Mouse (Mus musculus): ENCODE results near the gene Itga8.
A peak's percentile ranks its signal among the peaks of the same experiment; 100 is the strongest.

Itga8 gene

DNA sequence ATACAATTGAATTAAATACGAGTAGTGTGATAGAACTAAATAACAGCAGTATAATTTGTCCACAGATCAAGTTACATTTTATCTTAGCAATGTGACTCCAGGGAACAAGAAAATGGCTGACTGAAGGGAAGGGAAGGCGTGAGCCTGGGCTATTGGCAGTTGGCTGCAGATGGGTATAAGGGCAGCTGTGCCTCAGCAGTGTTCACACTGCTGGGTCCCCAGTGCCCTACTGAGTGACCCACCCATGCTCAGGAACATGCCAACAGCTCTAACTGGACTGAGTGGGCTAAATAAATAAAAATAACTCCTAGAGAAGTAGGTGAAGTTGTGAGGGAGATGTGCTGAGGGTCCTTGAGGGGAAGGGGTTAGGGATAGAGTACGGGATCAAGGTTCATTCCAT is 103.5 kb downstream of the Itga8 start:
- DNase-seq (ENCODE audit: low read depth, low spot score) = no peak

DNA sequence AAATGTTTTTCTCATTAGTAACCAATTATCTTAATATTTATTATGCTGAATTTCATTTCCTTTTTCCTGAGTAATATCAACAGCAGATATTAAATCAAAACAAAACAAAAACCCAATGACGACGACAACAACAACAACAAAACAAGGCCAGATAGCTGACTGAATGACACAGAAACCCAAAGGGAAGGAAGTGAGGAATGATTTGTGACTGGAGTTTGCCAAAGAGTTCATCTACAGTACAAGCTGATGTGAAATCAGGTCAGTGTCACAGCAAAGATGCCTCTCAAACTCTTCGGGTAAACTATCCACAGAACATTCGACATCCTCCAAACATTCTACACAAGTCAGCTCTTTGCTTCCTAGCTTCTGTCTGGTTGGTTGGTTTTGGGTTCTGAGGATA is 104.0 kb downstream of the Itga8 start:
- no peak for DNase-seq (ENCODE audit: low read depth, low spot score)

DNA sequence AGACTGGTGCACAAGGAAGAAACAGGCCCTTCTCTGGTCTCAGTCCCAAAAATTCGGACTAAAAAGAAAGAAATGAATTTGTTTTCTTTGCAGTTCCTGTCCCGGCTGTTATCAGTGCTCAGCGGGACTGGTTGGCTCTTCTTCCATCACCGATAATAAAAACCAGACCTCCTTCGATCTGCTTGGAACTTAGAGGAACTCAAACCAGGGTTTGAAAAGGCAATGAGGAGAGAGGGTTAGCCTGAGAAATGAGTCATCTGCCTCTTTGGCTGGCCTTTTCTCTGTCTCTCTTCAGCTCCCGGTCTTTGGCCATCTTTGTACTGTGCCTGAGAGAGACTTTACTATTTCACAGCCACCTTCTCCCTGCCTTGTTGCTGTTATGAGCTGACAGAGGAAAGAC is 112.7 kb downstream of the Itga8 start:
- DNase-seq (ENCODE audit: low read depth, low spot score) = no peak

DNA sequence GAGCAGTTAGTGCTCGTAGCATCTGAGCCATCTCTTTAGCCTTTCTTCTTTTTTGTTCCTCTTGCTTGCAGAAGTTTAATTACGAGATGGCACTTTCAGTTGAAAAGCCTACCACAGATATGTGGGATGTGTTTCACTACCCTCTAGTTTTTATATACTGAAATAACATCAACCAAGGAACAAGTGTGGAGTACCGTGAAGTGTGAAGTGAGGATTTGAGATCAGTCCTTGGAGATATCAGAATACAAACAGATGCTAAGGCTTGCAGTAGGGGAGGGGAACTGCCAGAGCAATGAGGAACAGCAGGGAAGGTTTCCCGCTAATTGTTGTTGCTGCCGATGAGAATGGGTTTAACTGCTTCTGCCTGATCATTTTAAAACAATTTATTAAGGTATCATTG is 114.1 kb downstream of the Itga8 start:
- no peak for DNase-seq (ENCODE audit: low read depth, low spot score)

DNA sequence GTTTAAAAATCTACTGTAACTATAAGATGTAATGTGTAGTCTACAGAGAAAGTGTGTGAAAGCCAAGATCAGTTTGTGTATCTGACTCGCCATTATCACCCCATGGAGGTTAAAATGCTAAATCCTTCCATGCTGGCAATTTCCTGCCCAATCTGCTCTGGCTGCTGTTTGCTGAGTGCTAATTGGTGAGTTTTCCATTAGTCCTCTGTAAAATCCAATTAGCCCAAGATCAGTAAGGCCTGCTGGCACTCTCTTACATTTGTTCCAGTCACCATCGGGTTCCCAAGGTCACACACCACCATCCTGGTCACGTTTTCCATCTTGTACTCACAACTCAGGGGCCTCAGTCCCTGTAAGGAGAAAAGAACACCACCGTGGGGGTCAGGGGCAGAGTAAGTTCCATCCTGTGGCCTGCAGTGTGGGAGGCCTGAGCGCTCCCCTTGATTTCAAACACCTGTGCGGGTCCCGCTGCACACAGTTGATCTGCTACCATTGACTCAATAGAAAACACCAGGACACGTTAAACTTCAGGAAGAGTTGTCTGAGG is 119.2 kb downstream of the Itga8 start:
- no peak for DNase-seq (ENCODE audit: low read depth, low spot score)

DNA sequence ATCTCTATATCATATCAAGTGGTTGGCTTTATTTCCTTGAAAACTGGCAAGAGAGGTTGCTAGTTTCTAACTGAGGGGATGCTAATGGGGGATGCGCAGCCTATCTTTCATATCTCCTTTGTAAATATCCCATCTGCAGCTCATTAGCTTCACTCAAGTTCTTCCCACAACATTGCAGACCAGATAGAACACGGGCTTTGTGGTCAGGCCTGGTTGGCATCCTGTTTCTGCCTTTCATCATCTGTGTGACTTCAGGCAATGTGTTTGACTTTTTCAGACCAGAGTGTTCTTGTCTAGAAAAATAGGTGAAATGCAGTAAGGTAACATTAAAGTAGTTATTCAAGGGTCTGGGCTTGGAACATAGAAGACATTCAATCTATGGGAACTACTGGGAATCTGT is 121.1 kb downstream of the Itga8 start:
- DNase-seq (ENCODE audit: low read depth, low spot score) = no peak

DNA sequence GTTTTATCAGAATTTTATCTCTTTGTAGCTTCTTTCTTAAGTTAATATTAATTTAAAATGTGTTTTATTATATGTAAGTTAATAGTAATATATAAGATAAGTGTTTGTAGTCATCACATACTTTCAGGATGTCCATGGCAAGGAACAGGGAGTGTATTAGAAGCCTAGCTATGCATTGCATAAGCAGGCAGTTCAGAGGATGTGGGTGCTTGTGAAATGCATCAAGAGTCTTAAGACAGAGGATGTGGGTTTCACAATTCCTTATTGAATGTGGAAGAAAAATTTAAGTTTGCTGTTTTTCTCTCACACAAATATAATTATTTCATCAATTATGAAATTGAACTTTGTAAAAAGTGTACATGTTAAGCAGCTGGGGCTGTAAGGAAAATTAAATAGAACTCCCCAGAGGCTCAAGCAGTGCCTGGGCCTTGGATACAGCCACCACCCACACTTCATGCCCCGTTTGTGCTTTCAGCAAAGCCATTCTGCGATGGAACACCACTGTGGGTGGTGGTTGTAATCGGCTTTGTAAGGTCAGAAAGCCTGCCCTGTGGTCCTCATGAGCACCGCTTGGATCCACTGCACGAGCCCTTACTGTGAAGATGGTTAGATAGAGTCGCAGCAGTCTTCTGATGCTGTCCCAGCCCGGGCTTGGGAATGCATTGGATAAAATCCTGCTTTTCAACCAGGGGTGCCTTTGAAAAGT is 126.8 kb downstream of the Itga8 start:
- no peak for DNase-seq (ENCODE audit: low read depth, low spot score)

DNA sequence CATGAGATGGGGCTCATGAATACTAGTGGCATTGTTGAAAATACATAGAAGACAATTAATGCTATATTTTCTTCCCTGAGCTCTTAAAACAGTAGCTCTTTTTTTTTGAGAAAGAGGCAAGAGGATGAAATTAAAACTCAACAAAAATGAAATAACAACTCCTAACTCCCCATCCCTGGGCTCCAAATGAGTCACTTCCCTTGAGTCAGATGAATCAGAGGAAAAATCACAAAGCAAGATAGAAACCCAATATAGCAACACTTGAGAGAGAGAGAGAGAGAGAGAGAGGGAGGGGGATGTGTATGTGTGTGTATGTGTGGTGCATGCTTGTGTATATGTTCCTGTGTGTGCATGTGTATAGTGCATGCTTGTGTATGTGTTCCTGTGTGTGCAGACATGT is 131.5 kb downstream of the Itga8 start:
- no peak for DNase-seq (ENCODE audit: low read depth, low spot score)

DNA sequence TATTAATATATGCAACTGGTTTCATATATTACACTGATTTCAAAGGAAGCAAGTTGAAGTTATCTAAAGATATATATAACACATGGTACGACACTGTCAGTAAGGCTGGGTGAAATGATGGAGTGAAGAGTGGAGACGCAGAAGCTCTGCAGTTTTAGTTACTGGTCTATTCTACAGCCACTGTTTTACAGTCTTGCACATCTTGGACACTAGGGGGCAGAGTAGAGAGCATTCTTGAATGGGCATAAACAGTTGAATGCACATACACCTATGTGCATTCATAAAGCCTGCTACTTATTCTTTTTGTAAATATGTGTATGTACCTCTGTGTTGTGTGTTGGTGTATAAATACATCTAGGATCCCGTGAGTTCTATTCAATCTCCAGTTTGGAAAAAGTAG is 141.2 kb downstream of the Itga8 start:
- peak; percentile 41 for DNase-seq (ENCODE audit: low read depth, low spot score)

DNA sequence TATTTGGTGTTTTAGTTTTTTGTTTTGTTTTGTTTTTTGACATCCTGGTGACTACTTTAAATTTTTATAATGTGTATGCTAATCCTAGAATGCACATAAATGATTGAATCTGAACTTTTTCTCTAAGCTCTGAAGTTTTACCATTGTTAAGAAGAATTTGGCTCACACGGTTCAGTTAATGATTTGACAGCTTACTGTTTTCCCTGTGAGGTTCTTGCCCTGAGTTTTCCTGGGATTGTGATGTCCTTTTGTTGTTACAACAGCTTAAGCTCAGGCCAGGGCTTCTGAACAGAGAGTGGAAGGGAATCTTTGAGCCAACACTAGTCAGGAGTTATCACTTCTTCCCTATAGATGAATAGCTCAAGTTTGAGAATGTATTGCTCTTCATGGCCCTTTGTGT is 144.7 kb downstream of the Itga8 start:
- no peak for DNase-seq (ENCODE audit: low read depth, low spot score)

DNA sequence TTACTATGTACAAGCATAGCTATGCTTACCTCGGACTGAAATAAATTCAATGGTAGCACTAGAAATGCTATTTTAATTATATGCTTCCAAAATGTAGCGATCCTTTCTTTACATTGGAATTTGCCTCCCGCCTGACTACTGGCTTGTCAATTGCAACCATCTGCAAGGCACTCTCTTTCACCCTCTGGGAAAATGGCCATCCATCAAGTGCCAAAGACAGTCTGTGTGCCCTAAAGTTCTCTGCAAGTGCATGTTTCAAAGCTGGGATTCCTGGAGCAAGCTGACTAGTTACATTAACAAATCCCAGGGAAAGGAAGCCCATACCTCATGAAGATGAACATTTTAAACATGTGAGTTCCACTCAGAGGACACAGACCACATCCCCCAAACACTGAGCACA is 145.3 kb downstream of the Itga8 start:
- DNase-seq (ENCODE audit: low read depth, low spot score) = no peak

DNA sequence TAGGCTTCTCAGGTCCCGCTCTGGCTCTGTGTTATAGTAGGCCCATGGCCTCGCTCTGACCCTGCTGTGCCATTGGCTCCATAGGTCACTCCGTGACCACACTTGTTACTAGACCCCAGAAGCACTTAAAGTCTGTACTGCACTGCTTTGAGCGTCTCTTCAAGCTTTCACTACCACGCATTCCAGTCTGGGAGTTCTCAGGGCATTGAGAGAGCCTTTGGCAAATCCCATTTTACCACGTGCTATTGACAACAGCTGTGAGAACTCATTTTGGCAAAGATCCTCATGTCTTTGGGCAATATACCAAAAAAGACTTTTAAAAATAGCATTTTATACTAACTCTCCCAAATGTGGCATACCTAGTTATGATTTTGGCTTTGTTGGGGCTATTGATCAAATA is 147.0 kb downstream of the Itga8 start:
- no peak for DNase-seq (ENCODE audit: low read depth, low spot score)

DNA sequence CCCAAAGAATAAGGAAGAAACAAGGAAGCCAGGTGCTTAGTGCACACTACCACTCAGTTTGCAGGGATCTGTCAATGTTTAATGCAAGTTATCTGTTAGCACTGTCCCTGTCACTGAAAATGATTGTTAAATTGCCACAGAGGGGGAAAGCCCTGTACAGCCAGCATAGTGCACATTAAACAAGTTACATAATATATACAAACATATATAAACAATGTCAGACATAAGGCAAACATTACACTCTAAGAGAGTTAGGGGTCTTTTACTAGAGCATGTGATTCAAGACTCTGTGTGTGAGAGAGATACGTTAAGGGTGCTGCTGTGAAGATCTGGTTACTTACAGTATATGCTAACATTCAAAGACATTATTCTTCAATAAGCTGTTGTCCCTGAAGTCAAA is 148.2 kb downstream of the Itga8 start:
- no peak for DNase-seq (ENCODE audit: low read depth, low spot score)

DNA sequence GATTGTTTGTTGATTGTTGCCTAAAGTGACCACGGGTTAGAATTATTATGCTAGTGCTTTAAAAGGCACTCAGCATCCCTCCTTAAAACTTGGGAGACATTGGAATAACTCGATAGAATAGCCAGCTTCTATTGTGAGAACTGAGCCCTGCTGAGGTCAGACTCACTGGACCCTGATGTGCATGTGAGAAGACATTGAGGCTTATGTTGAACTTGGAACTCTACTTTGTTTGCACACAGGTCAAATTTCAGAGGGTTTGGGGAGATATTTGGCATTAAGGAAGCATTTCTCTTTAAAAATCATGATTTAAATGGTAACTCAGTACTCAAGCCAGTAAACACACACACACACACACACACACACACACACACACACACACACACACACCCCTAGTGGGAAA is 153.8 kb downstream of the Itga8 start:
- no peak for DNase-seq (ENCODE audit: low read depth, low spot score)

DNA sequence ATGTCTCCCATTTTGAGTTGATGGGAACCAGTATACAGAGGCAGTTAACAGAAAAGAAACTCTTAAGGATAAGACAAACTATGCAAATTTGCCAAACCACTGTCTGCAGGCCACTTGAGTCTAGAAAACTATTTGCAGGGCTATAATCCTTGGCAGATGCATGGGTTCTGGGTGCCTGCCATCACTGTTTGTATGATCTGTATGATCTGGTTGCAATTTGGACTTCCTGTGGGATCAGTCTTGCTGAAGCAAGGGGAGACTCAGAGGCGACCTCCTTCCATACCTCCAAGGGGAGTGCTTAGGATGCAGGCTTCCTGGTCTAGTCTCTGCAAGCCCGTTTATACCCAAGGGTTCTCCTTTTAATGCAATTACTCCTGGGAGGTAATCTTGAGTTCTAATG is 155.1 kb downstream of the Itga8 start:
- no peak for DNase-seq (ENCODE audit: low read depth, low spot score)

DNA sequence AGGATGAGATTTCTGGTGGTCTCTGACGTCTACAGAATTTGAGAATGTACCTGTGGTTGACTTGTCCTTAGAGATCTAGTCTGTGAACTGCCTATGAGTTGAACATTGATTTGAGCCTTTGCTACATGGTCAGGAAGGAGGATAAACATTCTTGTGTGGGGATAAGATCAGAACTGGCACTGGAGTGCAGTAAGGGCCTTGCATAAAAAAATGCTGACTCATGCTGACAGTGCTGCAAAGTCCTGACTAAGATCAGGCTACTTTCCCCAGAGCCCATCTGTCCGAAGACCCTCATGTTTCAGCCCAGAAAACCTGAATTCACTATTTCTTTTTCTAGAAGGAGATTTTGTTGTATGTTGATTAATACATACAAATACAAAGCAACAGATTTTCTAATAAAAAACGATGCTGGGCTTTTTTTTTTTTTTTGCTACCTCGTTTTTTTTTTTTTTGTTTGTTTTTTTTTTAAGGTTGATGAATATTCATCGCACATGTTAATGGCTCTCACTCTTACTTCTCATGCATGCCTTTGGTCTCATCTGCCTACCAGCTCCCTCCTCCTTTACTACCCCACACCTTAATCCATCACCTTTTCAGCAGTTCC is 162.9 kb downstream of the Itga8 start:
- DNase-seq (ENCODE audit: low read depth, low spot score) = no peak

DNA sequence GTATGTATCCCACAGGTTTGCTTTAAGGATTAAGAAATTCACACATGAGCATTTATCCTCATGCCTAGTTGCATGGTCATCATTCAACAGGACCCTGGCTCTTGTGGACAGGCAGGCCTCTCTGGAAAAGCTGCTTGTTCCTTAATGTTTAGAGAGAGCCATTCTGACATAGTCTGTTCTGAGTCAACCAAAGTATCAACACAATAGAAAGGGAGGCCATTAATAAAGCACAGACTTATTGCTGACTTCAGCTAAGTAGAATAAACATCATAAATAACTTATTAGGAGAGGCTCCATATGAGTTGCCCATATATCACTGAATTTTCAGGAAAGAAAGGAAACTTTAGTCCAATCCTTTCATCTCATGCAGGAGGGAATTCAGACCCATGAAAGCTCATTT is 175.1 kb downstream of the Itga8 start:
- DNase-seq (ENCODE audit: low read depth, low spot score) = no peak

DNA sequence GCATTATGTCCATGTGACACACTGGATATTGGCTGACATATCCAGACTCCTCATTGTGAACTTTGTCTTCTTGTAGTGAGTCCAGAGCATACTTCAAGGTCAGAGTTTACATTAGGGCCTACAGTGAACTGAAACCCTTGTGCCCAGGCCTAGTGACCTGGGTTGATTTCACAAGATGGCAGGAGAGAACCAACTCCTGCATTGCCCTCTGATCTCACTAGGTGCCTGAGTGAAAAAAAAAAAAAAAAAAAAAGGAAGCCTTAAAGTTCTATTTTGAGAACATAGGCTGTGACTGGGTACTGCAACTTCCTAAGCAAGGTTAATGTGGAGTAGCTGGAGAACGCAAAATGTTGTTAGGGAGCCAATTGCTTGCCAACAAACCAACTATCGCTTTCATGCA is 186.2 kb downstream of the Itga8 start:
- no peak for DNase-seq (ENCODE audit: low read depth, low spot score)

DNA sequence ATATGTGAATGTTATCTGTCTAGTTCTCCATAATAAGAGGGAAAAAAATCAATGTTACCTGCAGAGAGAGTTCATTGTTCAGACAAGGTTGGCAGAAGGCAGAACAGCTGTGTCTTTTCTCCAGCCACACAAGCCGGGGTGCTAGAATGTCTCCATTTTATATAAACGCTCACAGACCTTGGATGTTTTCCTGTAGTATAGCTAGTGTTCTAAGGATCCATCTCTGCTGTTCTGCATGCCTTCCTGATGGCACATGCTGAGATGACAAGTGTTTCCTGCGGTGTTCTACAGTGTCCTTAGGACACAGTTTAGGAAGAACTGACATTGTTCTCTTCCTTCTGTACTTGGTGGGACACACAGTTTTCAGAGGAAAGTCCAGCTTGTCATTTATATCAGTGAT is 192.4 kb downstream of the Itga8 start:
- DNase-seq (ENCODE audit: low read depth, low spot score) = no peak

DNA sequence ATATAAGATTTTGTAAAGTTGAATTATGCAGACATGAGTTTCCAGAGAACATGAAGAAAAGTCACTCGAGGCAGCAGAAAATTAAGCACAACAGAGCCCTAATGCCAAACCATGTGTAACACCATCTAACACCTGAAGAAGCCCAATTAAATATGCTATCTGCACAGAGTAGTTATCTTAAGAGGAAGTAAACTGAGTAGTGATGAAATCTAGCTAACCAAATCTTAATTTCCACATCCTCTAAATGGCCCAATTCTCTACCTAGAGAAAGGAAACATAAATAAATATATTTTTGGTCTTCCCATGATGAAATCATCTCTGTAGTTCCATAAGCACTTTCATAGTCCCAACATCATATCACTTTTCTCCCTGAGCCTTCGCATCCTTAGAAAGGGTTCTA is 193.4 kb downstream of the Itga8 start:
- no peak for DNase-seq (ENCODE audit: low read depth, low spot score)

DNA sequence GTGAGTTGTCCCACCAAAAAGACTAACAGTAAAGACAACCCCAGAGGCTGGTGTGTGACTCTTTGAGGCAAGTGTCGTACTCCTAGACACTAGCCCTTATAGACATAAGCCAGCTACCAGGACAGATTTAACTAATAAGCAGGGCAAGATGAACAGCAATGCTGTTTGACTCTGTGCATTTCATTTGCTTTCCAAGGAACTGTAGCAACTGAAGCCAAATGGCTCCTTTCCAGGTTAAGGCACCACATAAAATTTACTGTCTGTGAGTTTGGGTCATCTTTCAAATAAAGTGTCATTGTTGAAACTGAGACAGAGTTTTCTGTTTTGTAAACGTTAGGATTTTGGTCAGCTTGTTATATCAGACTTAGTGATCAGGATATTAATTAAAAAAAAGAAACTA is 194.5 kb downstream of the Itga8 start:
- no peak for DNase-seq (ENCODE audit: low read depth, low spot score)

DNA sequence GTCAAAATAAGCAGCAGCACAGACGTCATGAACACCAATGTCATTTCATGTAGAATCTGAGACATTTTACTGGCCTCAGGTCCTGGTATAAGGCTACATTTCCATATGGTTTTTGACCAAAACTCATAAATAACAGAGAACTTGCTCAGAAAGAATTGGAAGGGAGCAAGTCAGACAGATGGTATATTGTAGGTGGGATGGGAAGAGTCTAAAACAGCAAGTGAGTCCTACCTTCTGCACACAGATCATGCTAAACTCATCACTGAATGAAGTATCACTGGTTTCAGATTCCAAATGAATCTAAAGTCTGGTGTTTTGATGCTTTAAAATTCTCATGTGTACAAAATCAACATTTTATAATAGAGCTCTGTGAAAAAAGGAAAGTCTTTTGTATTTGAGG is 198.5 kb downstream of the Itga8 start:
- no peak for DNase-seq (ENCODE audit: low read depth, low spot score)

DNA sequence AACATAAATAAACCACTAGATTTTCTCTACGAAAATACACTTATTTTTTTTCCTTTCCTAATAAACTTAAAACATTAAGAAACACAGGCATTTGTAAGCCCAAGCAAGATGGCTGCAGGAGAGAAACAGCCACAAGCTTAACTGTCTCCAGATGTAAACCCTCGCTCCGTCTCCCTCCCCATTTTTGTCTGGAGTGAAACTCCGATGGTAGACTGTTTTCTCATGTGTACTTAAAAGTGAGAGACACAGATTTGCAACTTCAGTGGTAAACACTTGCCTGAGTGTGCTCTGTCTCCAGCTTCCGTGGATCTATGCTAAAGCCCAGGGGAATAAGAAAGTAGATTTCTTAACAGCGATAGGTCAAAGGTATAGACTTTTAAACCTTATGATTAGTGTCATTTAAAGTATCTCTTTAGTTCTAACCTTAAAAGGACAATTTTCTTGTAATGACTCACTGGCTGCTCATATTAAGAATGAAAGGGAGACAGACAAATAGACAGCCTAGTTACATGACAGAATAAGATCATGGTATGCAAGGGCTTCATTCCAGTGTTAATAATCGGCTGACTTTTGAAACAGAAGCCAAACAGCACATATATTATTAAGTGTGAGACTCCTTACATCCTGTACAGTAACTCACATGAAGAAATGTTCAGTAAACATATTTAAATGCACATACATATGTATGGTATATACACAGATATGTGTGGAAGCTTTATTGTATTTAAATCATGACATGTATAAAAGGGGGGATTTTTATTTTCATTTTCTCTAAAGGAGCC is 209.3 kb downstream of the Itga8 start:
- no peak for DNase-seq (ENCODE audit: low read depth, low spot score)

Data from CD4-positive, CD25-positive, alpha-beta regulatory T cell, adult 2 months (primary cell).